Mouse (Mus musculus) brown adipose tissue, adult 24 weeks (tissue): ENCODE data around the gene Mov10l1. TPM values are rescaled to one million over a fixed set of nuclear protein-coding genes. Genes with fewer than 3 reads are reported as not detected.
A peak's percentile ranks its signal among the peaks of the same experiment; 100 is the strongest.

Experiments used
- H3K27ac ChIP-seq: fragments of 200-500 bp; replicated peaks from 2 replicates; pipeline ENCODE4 v1.5.1; 2012; ENCODE audit warnings: low read depth, mild to moderate bottlenecking, low read length
- H3K4me1 ChIP-seq: fragments of 200-500 bp; 2 replicates; pipeline ENCODE4 v1.6.1; 2012; ENCODE audit warnings: low read length, mixed read lengths; ENCODE audit not compliant: control insufficient read depth, insufficient read depth, insufficient read length
- H3K4me3 ChIP-seq: fragments of 200-500 bp; 2 replicates; pipeline ENCODE4 v1.5.1; 2012; ENCODE audit warnings: low read depth, mild to moderate bottlenecking, low read length, moderate library complexity; ENCODE audit not compliant: insufficient read depth
- polyA plus RNA-seq: library from polyadenylated mRNA; stranded (reverse); fragments of >200 nt; gene quantifications from 2 replicates; pipeline ENCODE4 v1.2.4, GENCODE M21; 2012; ENCODE audit not compliant: missing spikeins, insufficient read depth, insufficient read length

Mov10l1 gene
- not detected in 2 replicates for polyA plus RNA-seq

DNA sequence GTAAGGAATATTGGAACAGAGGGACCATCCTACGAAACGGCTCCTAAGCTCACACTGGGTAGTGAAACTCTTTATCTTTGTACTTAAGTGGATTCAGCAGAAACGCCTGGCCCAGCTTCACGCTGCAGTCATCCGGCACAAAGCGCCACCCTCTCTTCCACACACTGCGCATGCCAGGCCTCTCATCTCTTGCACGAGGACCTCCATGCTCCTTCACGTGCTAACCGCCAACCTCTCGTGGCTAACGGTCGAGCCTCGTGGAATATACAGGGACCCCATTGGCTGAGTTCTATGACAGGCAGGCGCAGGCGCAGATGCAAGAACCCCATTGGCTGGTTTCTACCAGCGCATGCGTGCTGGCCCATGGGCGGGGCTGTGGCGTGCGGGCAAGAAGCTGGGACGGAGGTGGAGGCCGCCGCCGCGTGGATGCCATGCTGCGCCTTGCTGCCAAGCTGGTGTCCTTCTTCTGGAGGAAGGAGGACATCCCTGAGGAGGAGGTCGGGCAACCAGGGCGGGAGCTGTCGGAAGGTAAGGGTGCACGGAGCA is at the start of gene Mov10l1:
TSS of gene Mov10l1 (plus strand) at position 376 of the 546 bp plus-strand sequence.
- Histone ChIP-seq H3K4me3 (no peak within 1 kb of the TSS), H3K27ac (no peak within 1 kb of the TSS), H3K4me1 (no peaks in the 10 kb centered on the region)

DNA sequence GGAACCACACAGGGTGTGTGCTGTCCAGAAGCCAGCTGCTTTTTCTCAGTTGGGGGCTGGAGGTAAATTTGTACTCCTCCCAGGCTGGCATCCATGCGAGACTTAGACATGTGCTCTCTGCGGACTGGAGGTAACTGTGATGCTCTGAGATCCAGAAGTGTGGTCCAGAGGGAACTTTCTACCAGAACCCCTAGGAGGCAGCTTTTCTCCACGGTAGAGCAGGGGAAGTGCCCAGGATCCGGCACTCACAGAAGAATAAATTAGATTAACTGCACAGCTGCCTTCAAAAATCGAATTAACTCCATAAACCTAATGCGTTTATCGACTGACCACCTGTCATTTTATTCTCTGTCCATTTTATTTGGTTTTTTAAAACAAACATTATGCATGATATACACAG is 48.6 kb upstream of the Mov10l1 start:
- no peak overlapping the region for H3K4me3 ChIP-seq
- no peak overlapping the region for H3K27ac ChIP-seq

DNA sequence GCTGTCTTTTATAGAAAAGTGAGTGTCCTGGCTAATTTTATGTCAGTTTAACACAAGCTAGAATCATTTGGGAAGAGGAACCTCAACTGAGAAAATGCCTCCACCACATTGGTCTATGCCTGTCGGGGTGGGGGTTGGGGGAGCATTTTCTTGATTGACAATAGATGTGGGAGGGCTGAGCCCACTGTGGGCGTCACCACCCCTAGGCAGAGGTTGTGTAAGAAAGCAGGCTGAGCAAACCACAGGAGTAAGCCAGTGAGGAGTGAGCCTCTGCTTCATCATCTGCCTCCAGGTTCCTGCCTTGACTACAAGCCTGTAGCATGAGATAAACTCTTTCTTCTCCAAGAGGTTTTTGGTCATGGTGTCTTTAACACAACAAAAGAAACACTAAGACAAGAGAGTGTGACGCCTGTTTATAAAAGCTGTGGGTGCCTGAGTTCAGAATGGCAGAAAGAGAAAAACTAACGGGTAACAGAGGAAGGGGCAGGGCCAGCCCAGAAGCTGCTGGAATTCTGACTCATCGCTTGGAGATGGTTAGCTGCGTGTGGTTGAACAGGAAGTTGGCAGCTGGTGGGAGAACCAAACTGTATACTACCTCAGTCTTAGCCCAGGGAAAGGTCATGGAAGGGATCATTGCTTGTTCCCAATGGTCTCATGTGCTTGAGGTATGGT is 46.0 kb upstream of the Mov10l1 start:
- Histone ChIP-seq H3K4me3 (no peak overlapping the region), H3K27ac (no peak overlapping the region), H3K4me1 (no peaks in the 10 kb centered on the region)

More for the DNA sequence above, 48.6 kb upstream of the Mov10l1 start:
- H3K4me1 ChIP-seq: no peaks in the 10 kb centered on the region

DNA sequence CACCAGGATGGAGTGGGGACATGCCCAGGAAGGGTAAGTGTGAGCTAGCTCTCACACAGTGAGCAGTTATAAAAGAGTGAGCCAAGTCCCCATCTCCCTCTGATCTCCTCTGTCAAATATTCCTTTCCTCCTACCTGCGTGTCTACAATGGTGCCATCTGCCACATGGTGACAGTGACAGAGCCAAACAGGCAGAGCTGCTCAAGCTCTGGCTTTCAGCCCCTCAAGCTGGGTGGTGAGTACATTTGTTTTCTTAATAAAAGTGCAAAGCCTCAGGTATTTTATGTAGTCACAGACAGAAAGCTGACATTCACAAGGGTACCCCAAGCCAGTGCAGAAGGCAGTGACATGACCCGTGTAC is 45.4 kb upstream of the Mov10l1 start:
- Histone ChIP-seq H3K4me3 (no peak overlapping the region), H3K4me1 (no peaks in the 10 kb centered on the region), H3K27ac (no peak overlapping the region)

DNA sequence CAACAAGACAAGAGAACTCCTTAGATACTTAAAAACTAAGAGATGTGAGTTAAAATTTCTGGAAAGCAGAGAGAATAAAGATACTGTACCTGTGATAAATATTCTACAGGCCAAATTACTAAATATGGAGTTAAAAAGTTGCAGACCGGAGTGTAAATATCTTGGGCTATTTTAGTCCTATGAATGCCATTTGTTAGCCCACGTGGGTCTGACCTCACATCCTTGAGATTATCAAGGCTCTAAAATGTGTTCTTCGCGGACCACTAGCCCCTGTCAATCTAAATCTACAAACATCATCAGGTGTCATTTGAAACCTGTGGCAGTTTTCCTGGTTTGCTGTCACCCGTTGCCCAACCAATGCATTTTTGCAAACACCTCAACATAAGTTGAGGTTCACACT is 39.9 kb upstream of the Mov10l1 start:
- H3K27ac ChIP-seq: no peak overlapping the region

DNA sequence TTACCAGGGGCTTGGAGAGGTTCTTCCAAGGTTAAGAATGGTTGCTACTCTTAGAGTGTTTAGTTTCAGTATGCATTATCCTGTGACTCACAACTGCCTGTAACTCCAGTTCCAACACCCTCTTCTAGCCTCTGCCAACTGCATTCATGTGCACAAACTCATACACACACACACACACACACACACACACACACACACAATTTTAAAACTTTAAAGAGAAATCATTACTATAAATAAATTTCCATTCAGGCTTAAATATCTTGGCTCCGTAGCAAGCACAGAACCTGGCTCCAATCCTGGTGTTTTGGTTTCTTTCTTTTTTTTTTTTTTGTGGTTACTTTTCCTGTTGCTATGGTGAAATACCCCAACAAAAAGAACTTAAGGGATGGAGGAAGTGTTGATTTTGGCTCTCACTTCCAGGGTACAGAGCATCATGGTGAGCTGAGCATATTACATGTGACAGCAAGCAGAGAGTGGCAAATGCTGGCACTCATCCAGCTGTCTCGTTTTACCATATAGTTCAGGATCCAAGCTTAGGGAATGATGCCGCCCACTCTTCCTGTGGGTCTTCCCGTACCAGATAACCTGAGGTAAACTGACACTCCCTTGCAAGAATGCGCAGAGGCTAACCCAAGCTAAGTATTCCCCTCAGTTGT is 38.7 kb upstream of the Mov10l1 start:
- H3K27ac ChIP-seq: no peak overlapping the region
- no peak overlapping the region for H3K4me3 ChIP-seq
- H3K4me1 ChIP-seq: no peaks in the 10 kb centered on the region

More for the DNA sequence above, 39.9 kb upstream of the Mov10l1 start:
- no peaks in the 10 kb centered on the region for H3K4me1 ChIP-seq
- H3K4me3 ChIP-seq: no peak overlapping the region

DNA sequence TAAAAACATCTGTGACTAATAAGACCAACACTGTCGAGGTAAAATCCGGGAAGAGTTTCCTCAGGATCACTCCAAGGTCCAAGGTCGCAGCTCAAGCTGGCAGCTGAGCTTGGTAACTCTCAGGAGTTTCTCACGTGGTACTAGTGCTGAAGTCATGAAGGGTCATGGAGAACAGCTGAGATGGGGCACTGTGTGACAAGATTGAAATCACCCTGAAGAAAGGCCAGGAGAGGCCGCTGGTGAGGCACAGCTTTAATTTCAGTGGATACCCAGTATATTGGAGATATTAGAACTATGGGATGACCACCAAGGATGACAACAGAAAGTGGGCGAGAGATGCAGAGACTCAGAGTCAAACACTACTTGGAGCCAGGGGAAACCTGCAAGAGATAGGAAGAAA is 35.9 kb upstream of the Mov10l1 start:
- Histone ChIP-seq H3K4me1 (no peaks in the 10 kb centered on the region), H3K4me3 (no peak overlapping the region), H3K27ac (no peak overlapping the region)

DNA sequence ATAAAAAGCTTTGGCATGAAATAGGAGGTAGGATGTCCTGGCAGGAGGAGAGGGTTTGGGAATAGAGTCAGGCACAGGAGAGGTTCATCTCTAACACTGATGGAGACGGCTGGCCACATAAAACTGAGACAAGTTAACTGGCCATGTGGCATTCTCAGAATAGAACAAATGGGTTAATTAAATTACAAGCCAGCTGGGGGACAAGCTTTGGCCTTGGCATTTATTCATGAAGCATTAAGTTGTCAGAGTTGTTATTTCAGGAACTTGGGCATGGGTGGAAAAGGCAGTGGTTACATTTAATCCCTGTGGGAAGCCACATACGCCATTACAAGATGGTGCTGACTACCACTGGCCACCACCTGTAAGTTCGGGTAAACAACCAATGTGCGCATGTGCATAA is 31.5 kb upstream of the Mov10l1 start:
- no peak overlapping the region for H3K4me3 ChIP-seq
- no peak overlapping the region for H3K27ac ChIP-seq
- no peaks in the 10 kb centered on the region for H3K4me1 ChIP-seq

DNA sequence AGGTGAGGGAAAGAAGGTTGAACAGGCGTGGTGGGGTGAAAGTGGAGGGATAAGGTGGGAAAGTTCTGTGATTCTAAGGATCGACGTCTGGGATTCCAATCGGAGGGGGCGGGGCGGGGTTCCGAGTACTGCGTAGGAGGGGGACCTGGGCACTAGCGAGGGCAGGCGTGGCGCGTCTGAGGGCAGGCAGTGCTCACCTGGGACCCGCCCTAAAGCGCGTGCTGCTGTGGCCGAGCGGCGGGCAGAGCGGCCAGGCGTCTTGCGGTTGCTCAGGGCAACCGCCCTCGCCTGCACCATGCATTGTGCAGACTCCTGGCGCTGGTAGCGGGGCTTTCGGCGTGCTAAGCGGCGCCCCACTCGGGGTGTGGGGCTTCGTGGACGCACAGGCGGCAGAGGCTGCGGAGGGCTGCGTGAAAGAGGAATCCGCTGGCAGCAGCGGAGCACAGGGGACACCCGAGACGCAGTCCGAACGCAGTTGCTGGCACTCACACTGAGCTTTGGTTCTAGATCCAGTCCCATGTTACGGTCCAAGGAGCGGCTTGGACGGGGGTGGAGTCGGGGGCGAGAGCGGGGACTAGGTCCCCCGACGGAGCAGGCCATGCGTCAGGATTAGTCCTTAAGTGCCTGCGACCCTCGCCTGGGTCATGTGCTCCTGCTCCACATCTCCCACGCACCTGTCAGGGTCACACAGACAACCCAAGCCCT is 28.2 kb upstream of the Mov10l1 start, which contains the start of gene Ttll8:
TSS of gene Ttll8 (minus strand) at position 51 of the 705 bp plus-strand sequence.
- H3K4me3 ChIP-seq: 0 out of 2 replicates have a peak within 1 kb of the TSS, but pooled peaks have one; percentile 32
- H3K4me1 ChIP-seq: no peaks in the 10 kb centered on the region
- H3K27ac ChIP-seq: no peak within 1 kb of the TSS

DNA sequence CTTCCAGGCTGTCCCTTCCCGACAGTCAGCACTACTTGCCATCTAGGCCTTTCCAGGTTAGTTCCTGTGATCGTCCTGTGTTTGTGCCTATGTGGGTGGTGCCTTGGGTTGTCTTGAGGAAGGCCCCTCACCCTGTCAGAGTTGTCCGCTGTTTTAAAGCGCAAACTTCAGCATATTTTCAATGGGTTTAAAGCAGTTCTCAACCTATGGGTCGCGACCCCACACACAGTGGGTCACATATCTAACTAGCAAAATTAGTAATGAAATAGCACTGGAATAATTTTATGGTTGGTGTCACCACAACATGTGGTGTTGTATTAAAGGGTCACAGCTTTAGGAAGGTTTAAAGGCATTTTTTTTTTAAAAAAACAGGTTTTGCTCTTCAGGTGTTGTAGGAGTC is 27.4 kb upstream of the Mov10l1 start:
- Histone ChIP-seq H3K27ac (no peak overlapping the region), H3K4me1 (no peaks in the 10 kb centered on the region), H3K4me3 (no peak overlapping the region)

DNA sequence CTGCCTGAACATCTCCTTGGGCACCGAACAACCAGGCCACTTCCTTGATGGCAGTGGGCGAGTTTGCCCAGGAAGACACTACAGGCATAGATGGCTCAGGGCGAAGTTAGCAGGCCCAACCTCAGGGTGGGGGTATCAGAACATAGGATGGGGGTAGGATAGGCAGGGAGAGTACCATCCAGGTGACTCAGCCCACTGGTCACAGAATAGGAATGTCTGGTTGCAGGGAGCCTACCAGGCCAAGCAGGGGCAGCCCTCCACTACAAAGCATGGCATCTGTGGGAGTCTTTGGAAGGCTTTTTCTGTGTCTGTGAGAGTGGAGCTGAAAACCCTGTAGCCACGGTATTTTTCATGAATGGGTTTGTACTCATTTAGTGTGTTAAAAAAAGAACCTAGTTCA is 25.2 kb upstream of the Mov10l1 start:
- Histone ChIP-seq H3K4me3 (no peak overlapping the region), H3K27ac (no peak overlapping the region), H3K4me1 (no peaks in the 10 kb centered on the region)

DNA sequence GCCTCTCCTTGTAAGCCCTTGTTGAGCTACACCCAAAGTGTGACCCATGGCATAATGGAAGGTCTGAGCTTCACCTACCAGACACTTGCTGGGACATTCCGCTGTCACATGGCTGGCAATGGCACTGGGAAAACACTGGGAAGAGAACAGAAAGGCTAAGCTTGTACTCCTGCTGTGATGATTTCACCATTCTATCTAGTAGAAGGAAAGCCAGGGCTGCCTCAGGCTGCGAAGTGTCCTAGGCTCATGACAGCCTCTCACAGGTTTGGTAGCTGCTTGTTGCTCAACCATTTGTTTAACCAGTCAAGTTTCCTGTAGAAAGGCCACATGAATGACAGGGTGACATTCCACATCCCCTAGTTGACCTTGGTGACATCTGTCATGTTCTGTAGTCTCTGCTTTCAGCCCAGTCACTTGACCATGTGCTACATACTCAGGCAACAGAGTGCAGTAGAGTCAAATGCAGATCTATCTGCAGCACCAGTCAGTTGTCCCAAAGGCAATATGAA is 18.6 kb upstream of the Mov10l1 start:
- no peak overlapping the region for H3K27ac ChIP-seq
- H3K4me1 ChIP-seq: no peaks in the 10 kb centered on the region
- H3K4me3 ChIP-seq: no peak overlapping the region

DNA sequence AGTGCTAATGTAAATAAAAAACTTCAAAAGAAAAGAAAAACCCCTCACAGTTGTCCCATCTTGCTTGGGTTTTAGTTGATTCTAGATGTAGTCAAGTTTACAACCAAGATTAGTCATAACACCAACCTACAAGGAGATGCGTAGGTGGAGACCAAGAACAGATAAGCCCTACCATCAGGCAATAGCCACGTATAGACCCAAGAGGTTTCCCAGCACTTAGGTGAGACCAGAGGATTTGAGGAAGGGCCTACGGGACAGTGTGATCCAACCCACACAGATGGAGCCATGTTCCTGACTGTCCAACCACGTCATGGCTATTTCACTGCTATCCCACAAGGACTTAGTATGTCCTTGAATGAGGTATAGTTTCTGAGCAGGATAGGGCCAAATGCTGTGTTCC is 10.4 kb upstream of the Mov10l1 start:
- Histone ChIP-seq H3K27ac (no peak overlapping the region), H3K4me1 (no peaks in the 10 kb centered on the region), H3K4me3 (no peak overlapping the region)

DNA sequence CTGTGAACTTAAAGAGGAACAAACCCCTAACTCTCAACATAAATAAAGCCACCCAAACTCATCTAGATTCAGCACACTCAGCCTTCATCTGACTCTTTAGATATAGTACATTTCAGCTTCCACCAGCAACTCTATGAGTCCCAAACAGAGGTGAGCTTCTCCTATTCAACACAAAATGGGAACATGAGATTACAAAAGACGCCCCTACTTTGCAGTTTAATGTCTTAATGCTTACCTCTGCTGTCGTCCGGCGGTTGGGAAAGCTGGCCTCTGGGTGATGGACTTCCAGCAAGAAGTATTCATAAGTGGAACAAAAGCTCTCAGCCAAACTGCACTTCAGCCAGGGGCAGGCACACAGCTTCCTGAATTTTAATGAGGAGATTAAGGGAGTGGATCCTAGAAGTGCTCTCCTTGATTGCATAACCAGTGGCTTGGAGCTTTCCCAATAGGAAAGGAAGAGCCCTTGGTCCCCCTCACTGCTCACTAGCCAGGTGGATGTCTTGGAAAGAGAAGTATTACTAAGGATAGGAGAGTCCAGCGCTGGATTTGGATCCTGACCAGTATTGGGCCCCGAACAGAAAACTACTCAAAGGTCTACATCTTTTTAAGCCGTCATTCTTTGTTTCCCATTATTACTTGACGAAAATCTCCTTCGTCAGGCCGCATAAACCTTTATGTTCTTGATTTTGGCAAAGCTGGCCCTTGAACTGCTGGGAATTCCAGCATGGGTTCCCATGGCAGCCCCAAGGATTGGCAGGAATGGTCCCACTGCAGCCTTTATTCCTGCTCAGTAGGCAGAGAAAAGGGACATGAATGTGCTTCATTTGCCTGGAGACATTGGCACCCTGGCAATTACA is 4.2 kb upstream of the Mov10l1 start, which contains the start of gene Mlc1:
TSS of gene Mlc1 (minus strand) at position 727 of the 857 bp plus-strand sequence.
- Histone ChIP-seq H3K27ac (no peak within 1 kb of the TSS), H3K4me1 (no peaks in the 10 kb centered on the region), H3K4me3 (no peak within 1 kb of the TSS)
